Mouse (Mus musculus) liver, adult (tissue): Measurements from ENCODE around the gene Lhfpl3.

Experiments used
- GATA4 ChIP-seq: IDR thresholded peaks from 2 replicates; pipeline ENCODE4 v1.6.1; 2014; ENCODE audit warnings: mild to moderate bottlenecking, low read length; ENCODE audit not compliant: insufficient replicate concordance

Gene Lhfpl3

DNA sequence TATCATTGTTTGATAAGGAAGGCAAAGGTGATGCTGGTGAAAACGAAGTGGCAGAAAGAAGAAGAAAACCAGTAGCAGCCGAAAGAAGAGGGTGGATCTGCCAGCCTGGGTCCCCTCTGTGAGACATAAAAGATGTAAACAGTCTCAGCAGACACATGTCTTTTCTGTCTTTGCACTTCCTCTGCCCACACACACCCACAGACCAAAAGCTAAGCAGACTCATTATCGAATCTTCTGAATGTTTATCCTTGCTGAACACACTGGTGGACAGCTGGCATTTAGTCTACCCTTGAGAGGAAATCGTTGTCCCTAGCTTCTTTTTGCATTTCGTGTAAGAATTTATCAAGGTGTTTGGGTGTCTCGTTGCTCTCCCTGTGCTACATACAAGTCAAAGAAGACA, 443.8 kb downstream of the Lhfpl3 start:
- no peak for TF ChIP-seq GATA4

DNA sequence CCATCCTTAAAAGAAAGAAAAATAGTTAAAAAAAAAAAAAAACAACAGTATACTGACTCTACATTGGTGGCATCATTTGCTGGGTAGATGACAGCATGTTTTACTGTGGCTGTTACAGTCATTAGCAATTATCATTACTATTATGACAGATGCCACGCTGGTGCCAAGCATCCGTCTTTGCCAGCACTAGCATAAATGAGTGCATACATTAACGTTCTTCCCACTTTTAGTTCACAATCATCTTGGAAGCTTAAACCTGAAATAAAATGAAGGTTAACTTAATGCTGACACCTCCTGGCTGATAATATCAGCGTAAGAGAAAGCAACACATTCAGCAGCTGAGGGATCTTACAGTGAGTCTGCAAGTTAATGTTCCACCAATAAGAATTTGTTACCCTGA, 451.0 kb downstream of the Lhfpl3 start:
- TF ChIP-seq GATA4: no peak

DNA sequence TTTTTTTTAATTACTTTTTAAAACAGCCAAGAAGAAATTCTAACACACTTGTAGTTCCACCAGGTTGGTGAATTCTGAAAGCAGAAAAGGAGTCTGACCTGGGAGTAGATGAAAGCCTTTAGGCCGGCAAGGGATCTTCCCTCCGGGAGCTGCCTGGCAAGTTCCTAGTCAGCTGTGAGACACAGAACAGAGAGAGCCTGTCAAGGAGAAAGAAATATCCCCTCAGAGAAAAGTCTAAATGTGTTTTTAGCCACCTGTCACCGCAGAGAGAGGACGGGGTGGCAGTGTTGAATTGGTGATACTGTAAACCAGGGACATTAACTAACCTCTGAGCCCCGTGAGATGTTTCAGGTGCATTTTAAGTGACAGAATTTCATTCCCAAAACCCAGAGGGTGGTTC, 467.2 kb downstream of the Lhfpl3 start:
- no peak for TF ChIP-seq GATA4

DNA sequence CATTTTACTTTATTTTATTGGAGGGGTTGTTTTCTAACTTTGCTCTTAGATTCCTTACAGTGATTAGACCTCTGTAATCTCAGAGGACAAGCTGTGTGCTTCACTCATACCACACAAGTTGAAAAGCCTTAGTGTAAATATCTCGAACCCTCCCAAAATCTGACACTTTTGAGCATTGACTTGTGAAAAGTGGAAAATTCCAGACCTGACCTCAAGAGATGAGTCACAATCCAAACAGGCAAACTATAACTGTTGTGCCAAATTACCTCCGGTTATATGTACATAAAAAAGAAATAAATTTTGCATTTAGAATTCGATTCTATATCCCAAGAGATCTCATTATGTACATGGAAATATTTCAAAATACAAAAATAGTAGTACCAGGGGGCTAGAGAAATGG, 468.8 kb downstream of the Lhfpl3 start:
- no peak for TF ChIP-seq GATA4

DNA sequence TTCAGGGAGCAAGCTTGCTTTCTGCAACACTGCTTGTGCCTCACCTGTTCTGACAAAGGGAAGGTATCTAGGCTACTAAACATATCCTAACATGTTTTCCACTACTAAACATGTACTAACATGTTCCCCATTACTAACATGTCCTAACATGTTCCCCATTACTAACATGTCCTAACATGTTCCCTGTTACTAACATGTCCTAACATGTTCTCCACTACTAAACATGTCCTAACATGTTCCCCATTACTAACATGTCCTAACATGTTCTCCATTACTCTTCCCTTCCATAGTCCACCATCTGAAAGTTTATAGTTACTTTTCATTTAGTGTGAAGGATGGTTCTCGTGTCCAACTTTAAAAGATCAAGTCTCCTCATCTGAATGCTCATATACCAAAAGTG, 473.8 kb downstream of the Lhfpl3 start:
- TF ChIP-seq GATA4: no peak

DNA sequence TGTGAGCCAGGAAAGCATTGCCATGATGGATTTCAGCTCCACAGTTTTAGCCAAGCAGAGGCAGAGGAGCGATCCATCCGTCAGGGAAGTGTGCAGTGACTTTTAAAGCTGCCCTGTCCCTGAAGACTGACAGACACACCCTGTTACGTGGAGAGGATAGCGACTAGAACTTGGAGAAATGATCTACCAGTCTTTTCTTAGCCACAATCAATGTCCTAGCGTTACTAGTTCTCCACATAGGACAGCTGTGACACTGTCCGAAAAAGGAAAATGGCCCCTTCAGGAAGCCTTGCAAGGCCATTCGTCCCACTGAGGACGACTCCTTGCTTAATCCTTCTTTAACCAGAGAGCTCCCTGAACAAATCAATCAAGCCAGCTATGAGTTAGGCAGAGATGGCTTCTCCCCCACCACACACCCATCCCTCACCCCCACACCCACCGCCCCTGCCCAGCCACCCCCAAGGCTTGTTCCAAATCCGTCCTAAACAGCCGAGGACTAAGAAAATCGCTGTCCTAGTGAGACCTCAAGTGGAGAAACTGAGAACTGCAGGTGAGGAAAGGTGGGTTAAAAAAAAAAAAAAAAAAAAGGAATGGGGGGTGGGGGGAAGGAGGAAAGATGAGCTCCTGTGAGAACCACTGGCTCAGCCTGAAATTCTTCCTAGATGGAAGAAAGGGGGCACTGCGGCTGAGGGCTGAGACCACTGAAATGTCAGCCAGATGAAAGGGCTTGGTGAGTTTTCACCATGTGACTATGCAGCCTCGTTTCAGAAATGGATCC, 479.1 kb downstream of the Lhfpl3 start:
- TF ChIP-seq GATA4: no peak

DNA sequence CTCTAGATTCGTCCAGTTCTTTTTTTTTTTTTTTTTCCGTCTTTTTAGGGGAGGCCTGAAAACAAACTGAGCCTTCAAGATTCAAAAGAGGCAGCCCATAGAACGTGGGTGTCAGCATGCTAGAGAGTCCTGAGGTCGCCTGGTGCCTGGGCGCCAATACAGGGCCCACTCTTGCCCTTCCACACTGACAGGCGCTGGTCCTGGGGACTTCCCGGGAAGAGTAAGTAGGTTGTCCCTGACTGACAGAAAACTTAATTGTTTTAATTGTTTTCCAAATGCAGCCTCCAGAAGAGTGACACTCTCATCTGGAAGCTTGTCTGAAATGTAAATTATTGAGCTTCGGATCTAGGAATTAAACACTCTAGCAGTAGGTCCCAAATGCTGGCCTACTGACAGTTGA, 479.8 kb downstream of the Lhfpl3 start:
- TF ChIP-seq GATA4: no peak

DNA sequence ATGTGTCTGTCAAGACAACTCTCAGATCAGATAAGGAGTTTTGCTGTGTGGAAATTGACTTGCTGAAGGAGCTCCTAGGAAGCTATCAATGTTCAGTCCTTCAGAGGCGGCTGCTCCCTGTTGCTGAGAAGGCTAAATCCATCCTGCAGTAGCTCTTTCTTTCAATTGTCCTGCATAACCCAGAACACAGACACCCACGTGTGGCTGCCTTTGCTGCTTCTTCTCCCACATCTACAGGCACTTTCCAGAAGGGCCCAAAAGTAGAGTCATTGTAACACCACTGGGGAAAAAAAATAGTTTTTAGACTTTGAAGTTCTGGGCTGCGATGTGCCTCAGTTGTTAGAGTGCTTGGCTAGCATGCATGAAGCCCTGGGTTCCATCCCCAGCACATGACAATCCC, 480.9 kb downstream of the Lhfpl3 start:
- no peak for TF ChIP-seq GATA4

DNA sequence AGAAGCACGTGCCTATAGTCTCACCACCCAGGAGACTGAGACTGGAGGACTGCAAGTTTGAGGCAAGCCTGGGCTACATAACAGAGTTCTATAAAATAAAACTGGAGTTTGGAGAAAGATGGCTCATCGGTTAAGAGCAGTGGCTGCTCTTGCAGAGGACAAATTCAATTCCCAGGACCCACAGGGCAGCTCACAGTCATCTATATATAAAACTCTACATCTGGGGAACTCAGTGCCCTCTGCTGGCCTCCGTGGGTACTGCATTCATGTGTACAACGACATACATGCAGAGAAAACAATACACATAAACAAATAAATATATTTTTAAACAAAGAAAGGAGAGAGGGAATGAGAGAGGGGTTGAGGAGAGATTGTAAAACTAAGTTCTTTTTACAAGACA, 501.1 kb downstream of the Lhfpl3 start:
- no peak for TF ChIP-seq GATA4

DNA sequence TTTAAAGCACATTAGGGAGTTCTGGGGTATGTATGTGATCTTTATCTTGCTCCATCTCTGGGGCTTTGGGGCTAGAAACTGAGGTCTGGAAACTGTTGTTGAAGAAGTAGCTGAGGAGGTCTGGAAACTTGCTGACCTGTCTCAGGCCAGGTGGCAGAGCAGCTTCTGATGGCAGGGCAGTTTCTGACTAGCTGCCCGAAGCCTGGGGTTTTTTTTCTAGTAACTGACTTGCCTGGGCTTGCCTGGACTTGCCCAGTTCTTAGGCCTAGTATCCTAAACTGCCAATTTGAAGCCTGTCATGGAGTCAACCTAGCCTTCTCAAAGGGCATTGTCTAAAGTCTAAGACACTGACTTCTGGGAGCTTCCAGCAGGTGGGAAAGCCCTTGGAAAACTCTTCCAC, 501.9 kb downstream of the Lhfpl3 start:
- no peak for TF ChIP-seq GATA4

DNA sequence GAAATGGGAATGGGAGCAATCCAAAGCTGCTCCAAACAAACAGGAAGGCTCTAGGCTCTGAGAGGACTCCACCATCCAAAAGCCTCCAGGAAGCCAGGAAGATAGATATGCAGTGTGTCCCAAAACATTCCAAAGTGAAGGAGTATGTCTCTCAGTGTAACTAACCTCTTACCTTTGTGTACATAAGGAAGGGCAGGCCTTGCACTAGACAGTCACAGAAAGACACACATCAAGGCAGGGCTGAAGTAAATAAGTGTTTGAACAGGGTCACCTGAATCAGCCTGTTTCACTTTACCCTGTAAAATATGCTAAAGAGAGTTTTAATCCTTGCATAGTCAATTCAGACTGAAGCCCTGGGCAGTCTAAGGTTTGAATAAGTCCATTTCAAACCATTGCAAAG, 502.4 kb downstream of the Lhfpl3 start:
- TF ChIP-seq GATA4: no peak

DNA sequence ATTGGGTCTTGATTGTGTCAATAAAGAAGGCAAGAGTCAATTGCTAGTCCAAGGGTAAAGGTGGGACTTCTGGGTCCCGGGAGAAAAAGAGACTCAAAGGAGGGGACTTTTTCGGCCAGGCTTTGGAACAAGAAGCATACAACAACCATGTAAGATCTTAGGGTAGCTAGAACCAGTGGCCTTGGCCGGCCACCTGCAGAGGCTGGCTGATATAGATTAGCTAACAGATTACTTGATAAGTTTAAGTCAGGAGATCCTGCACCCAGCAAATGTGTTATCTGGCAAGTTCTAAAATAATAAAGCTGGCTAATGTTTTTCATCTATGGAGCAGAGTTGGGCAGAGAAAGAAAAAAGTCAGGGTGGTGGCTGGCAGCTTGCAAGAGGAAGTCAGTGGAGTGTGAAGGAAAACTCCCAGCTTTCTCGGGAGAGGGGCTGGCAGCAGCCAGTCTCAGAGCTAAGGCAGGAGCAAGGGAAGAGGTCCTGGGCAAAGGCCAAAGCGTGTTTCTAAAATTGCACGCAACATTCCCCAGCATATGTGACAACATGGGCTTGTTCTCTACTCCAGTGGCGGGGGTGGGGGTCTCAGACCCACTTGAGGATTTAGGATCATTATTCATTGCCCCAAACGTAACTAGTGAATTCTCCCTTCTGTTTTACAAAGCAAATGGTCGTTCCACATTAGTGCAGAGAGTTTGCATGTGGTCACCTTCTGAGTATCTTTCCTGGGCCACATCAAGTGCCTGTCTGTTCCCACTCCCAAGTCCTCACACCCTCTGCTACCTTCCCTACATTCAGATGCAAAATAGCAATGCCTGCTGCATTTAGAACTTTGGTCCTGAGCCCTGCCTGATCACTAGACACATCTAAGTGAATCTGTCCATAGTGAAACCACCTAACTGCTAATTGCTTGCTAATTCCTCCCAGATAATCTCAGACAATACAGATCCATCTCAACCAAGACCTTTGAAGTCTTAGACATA, 504.3 kb downstream of the Lhfpl3 start:
- no peak for TF ChIP-seq GATA4

DNA sequence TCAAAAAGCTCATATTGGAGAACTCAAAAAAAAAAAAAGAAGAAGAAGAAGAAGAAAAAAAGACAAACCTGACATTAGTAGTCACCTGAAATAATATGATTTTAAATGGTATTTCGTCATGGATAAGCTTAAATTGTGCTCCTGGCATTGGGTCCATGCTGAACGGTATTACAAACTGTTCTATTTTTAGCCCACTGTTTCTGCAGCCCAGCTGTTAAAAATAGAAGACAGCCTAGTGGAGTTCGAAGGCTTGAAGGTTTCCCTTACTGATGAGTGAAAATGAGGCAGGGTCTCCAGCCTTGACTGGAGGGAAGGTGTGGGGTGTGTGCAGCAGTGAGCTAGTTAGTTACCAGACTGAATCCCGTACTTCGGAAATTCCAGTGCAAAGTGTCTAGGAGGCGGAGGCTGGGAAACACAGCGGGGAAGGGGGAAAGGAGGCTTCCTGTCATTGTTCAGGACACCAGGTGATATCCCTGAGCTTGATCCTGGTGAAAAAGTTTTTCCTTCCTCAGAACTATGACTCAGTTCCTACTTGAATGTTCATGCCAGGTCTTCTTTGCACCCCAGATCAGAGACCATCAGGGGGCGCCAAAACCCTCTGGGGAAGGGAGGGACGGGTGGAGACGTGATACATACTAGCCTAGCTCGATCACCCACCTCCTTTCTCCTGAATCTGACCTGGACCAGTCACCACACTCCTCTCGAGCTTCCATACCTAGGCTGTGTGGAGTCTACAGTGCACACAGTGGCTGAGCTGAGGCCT, 505.8 kb downstream of the Lhfpl3 start:
- no peak for TF ChIP-seq GATA4

DNA sequence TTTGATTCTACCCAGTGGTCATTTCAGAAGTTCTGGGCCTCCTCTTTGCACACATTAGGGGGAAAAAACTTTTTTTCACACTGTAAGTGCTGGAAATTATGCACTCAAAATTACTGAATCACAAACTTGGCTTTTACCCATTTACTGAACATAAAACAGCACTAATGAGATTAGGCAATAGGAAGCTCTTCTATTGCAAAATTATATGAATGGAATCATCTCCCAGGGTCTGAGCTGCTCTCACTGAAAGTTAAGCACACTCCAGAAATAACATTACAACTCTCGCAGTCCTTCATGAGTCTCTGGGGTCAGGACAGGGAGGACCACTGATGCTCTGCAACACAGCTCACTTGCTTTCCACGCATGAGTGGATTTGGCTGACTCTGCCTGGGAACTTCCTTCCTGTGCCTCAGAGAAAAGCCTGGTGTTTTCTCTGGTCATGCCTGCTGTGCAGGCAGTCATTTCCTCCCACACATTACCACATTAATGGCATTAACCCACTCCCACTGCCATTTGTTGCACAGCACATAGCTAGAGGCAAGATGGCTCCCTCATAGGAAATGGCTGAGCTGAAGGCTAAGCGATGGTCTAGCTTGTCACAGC, 510.1 kb downstream of the Lhfpl3 start:
- TF ChIP-seq GATA4: no peak

DNA sequence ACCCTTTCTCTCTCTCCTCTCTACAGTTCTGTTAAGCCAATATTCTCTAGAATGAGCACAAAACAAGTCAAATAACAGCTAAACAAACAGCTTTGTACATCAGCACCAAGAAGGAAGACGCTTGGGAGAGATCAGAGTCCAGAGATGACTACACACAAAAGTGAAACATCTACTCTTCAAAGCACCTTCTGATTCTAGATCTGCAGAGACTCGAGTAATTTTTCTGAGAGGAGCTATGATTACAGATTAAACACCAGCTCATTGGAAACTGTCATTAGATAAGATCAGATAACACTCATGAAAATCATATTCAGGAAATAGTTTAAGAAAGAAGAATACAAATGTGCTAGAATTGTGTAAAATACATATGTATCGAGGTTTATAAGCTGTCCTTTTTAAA, 527.5 kb downstream of the Lhfpl3 start:
- TF ChIP-seq GATA4: no peak

DNA sequence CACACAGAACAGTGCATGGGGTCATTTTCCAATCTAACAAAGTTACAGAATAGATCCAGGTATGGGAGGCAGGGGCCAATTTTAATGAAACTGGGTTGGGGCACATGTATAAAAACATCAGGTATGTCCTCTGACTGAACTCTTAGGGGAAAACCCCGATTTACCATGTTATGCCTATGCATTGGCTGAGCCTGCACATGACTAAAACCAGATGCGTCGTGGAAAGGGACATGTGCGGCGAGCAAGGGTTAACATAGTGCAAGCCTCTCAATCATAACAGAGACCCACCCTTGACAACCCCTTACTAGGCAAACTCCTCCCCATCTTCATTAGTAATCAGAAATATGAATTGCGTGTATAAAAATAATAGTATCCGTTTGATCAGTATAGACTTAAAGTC, 533.5 kb downstream of the Lhfpl3 start:
- no peak for TF ChIP-seq GATA4

DNA sequence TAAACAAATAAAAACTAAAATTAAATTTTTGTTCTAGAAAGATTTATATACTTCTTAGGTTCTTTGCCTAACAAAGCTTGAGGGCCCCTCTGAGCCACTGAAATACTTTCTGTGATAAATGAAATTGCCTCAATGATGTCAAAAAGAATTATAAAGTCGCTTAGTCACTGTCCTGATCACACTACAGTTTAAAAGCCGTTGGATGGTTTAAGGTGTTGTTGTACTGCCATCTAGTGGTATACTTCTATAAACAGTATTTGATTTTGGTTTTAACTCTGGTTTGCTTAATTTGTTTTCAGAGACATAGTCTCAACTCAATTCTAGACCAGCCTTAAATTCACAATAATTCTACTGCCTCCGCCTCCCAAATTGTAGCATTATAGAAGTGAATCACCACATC, 539.0 kb downstream of the Lhfpl3 start:
- TF ChIP-seq GATA4: no peak
